Mouse (Mus musculus) erythroblast, embryonic 14.5 days (primary cell): ENCODE measurements around the gene Blcap. TPM values are rescaled to one million over a fixed set of nuclear protein-coding genes. Genes with fewer than 3 reads are reported as not detected.

Source experiments
- H3K27me3 ChIP-seq: 2 replicates; pipeline ENCODE4 v1.6.1; 2012; ENCODE audit warnings: inconsistent platforms; ENCODE audit not compliant: control insufficient read depth
- H3K36me3 ChIP-seq: 2 replicates; pipeline ENCODE4 v1.6.1; 2012; ENCODE audit warnings: mild to moderate bottlenecking, inconsistent platforms; ENCODE audit not compliant: control insufficient read depth
- H3K4me1 ChIP-seq: 2 replicates; pipeline ENCODE4 v1.6.1; 2012; ENCODE audit warnings: inconsistent platforms; ENCODE audit not compliant: control insufficient read depth
- H3K4me3 ChIP-seq: replicated peaks from 2 replicates; pipeline ENCODE3; 2012; ENCODE audit warnings: moderate library complexity, mild to moderate bottlenecking, inconsistent platforms
- H3K9me3 ChIP-seq: 2 replicates; pipeline ENCODE4 v1.6.1; 2012; ENCODE audit warnings: low read length, inconsistent platforms, mixed read lengths; ENCODE audit not compliant: control insufficient read depth
- GATA1 ChIP-seq: IDR thresholded peaks from 2 replicates; pipeline ENCODE4 v1.6.1; 2012; ENCODE audit warnings: low read length, inconsistent platforms, mixed read lengths
- TAL1 ChIP-seq: IDR thresholded peaks from 3 replicates; pipeline ENCODE4 v1.6.1; 2012; ENCODE audit warnings: low read length, inconsistent platforms, mixed read lengths
- polyA plus RNA-seq: library from polyadenylated mRNA; stranded (reverse); fragments of >175 nt; gene quantifications from 2 replicates; pipeline ENCODE4 v1.2.3, GENCODE M21; 2012

The Blcap gene
- polyA plus RNA-seq, 1 experiment = 0.85 TPM

- H3K27me3 ChIP-seq = peaks cover 4% of the 10 kb centered on the region; the same call in 1 of the 2 replicates
- H3K4me3 ChIP-seq = no peak overlapping the region
- H3K36me3 ChIP-seq = no peaks in the 10 kb centered on the region
- 0 out of 2 replicates have a peak, but pooled peaks cover 3% of the 10 kb centered on the region for H3K4me1 ChIP-seq
- no peaks in the 10 kb centered on the region for H3K9me3 ChIP-seq
- TF ChIP-seq GATA1 (no peak), TAL1 (no peak)
These were observed 39.2 kb downstream of the Blcap start for GRCm38 (mm10) chr2:157531681-157532426.

- Histone ChIP-seq H3K27me3 (peaks cover 6% of the 10 kb centered on the region; the same call in 1 of the 2 replicates), H3K9me3 (no peaks in the 10 kb centered on the region), H3K4me3 (no peak overlapping the region), H3K4me1 (0 out of 2 replicates have a peak, but pooled peaks cover 3% of the 10 kb centered on the region), H3K36me3 (no peaks in the 10 kb centered on the region)
- TF ChIP-seq TAL1 = no peak
- TF ChIP-seq GATA1 = no peak
These were observed 40.8 kb downstream of the Blcap start for GRCm38 (mm10) chr2:157530056-157530955.

- no peak overlapping the region for H3K4me3 ChIP-seq
- no peak for TF ChIP-seq GATA1
- no peak for TF ChIP-seq TAL1
These were observed 48.5 kb downstream of the Blcap start for GRCm38 (mm10) chr2:157522556-157522955.

GRCm38 (mm10) chr2:157520496-157520895, 50.6 kb downstream of the Blcap start:
- no peak for TF ChIP-seq TAL1
- TF ChIP-seq GATA1 = no peak
- Histone ChIP-seq H3K9me3 (no peaks in the 10 kb centered on the region), H3K4me1 (no peaks in the 10 kb centered on the region), H3K27me3 (no peaks in the 10 kb centered on the region), H3K36me3 (no peaks in the 10 kb centered on the region), H3K4me3 (no peak overlapping the region)

More at GRCm38 (mm10) chr2:157522556-157522955, 48.5 kb downstream of the Blcap start:
- no peaks in the 10 kb centered on the region for H3K36me3 ChIP-seq
- H3K27me3 ChIP-seq = 0 out of 2 replicates have a peak, but pooled peaks cover 2% of the 10 kb centered on the region
- no peaks in the 10 kb centered on the region for H3K9me3 ChIP-seq
- no peaks in the 10 kb centered on the region for H3K4me1 ChIP-seq

- TF ChIP-seq TAL1 (no peak), GATA1 (no peak)
- no peak overlapping the region for H3K4me3 ChIP-seq
- H3K9me3 ChIP-seq = no peaks in the 10 kb centered on the region
- H3K4me1 ChIP-seq = no peaks in the 10 kb centered on the region
- H3K36me3 ChIP-seq = no peaks in the 10 kb centered on the region
- no peaks in the 10 kb centered on the region for H3K27me3 ChIP-seq
These were observed 51.6 kb downstream of the Blcap start for GRCm38 (mm10) chr2:157519452-157519851.

GRCm38 (mm10) chr2:157518451-157518850, 52.6 kb downstream of the Blcap start:
- Histone ChIP-seq H3K9me3 (no peaks in the 10 kb centered on the region), H3K4me3 (no peak overlapping the region), H3K36me3 (no peaks in the 10 kb centered on the region), H3K4me1 (no peaks in the 10 kb centered on the region), H3K27me3 (no peaks in the 10 kb centered on the region)
- TF ChIP-seq GATA1 = no peak
- TF ChIP-seq TAL1 = no peak

- Histone ChIP-seq H3K4me1 (no peaks in the 10 kb centered on the region), H3K36me3 (no peaks in the 10 kb centered on the region), H3K27me3 (no peaks in the 10 kb centered on the region), H3K9me3 (no peaks in the 10 kb centered on the region), H3K4me3 (no peak overlapping the region)
- TF ChIP-seq TAL1 = no peak
- no peak for TF ChIP-seq GATA1
These were observed 53.5 kb downstream of the Blcap start for GRCm38 (mm10) chr2:157517526-157517925.

GRCm38 (mm10) chr2:157514353-157514752, 56.7 kb downstream of the Blcap start:
- Histone ChIP-seq H3K27me3 (no peaks in the 10 kb centered on the region; the same call in 1 of the 2 replicates), H3K36me3 (no peaks in the 10 kb centered on the region), H3K4me1 (no peaks in the 10 kb centered on the region), H3K4me3 (no peak overlapping the region), H3K9me3 (no peaks in the 10 kb centered on the region)
- no peak for TF ChIP-seq TAL1
- no peak for TF ChIP-seq GATA1

- Histone ChIP-seq H3K36me3 (no peaks in the 10 kb centered on the region), H3K27me3 (no peaks in the 10 kb centered on the region; the same call in 1 of the 2 replicates), H3K4me1 (no peaks in the 10 kb centered on the region), H3K9me3 (no peaks in the 10 kb centered on the region), H3K4me3 (no peak overlapping the region)
- TF ChIP-seq TAL1 = no peak
- no peak for TF ChIP-seq GATA1
These were observed 57.3 kb downstream of the Blcap start for GRCm38 (mm10) chr2:157513737-157514208.
